27 mouse cellular contexts compared by ENCODE assay signal in genomic region chr2:129273823-129274222, GRCm38 (mm10). TPM values are rescaled to one million over a fixed set of nuclear protein-coding genes. Genes with fewer than 3 reads are reported as not detected.
"Had no signal": no experiment of that assay in that cellular context is flagged by ENCODE, and none has a peak within 500 bp of the region (broad histone marks: within the 10 kb centered on the region; RNA-seq: fewer than 3 reads in every experiment).

No protein-coding gene starts in this region.

- H3K4me3 ChIP-seq: gastrocnemius, adult 2 months; heart, adult 2 months; heart, embryonic 10.5 days; heart, embryonic 12.5 days; hindbrain, embryonic 10.5 days; hindbrain, embryonic 13.5 days; layer of hippocampus, adult 2 months; left cerebral cortex, adult 2 months; limb, embryonic 10.5 days; limb, embryonic 12.5 days had no signal

- DNase-seq: gastrocnemius, adult 2 months; gastrocnemius, postnatal 10 days; gastrocnemius, postnatal 25 days; heart, adult 2 months; heart, postnatal 10 days; heart, postnatal 4 days; kidney, adult 18-20 months; kidney, adult 8-10 months; kidney, postnatal 10 days; kidney, postnatal 25 days; kidney, postnatal 4 days; liver had no signal

- H3K4me1 ChIP-seq: heart, embryonic 10.5 days; heart, embryonic 12.5 days; hindbrain, embryonic 10.5 days; hindbrain, embryonic 13.5 days; limb, embryonic 10.5 days; limb, embryonic 12.5 days had no signal

- H3K4me2 ChIP-seq: heart, embryonic 12.5 days; hindbrain, embryonic 13.5 days; limb, embryonic 12.5 days; liver, embryonic 11.5 days had no signal

- H3K9ac ChIP-seq: heart, embryonic 12.5 days; hindbrain, embryonic 13.5 days; limb, embryonic 12.5 days; liver, embryonic 14.5 days had no signal

- ATAC-seq: hindbrain, embryonic 16.5 days; inflammation-experienced regulatory T-cells, adult 6 months; intestine, postnatal 0 days had no signal

- H3K27me3 ChIP-seq: heart, embryonic 12.5 days; hindbrain, embryonic 13.5 days; limb, embryonic 12.5 days had no signal

- H3K9me3 ChIP-seq: heart, embryonic 10.5 days; heart, embryonic 12.5 days; hindbrain, embryonic 10.5 days; hindbrain, embryonic 13.5 days; limb, embryonic 10.5 days; limb, embryonic 12.5 days had no signal

- H3K27ac ChIP-seq: gastrocnemius, adult 2 months; heart, adult 2 months; heart, embryonic 10.5 days; hindbrain, embryonic 10.5 days; hindbrain, embryonic 13.5 days; layer of hippocampus, adult 2 months; left cerebral cortex, adult 2 months; limb, embryonic 10.5 days; limb, embryonic 12.5 days; liver, embryonic 14.5 days had no signal

RNA-seq across cellular contexts. Expression of gene Il1a, which starts 35.9 kb away (rescaled TPM):
- polyA plus RNA-seq: heart, adult 2 months; heart, embryonic 12.5 days; hindbrain, embryonic 10.5 days; kidney, embryonic 14.5 days; kidney, embryonic 16.5 days; limb, embryonic 10.5 days; limb, embryonic 12.5 days had no signal
